Mouse (Mus musculus) layer of hippocampus, postnatal 36 days (tissue): Measurements from ENCODE around the gene Nsun2. TPM values are rescaled to one million over a fixed set of nuclear protein-coding genes. Genes with fewer than 3 reads are reported as not detected.
A peak's percentile ranks its signal among the peaks of the same experiment; 100 is the strongest.

ENCODE experiments used
- DNase-seq, 2 experiments: peaks; one replicate each; pipeline ENCODE4 v3.0.0; 2022
- total RNA-seq, 2 experiments: library from RNA; stranded (reverse); gene quantifications; 2 replicates each; pipeline ENCODE4 v1.2.3; 2021

Nsun2 gene
- total RNA-seq, result 10 to 100 TPM; 88.2 to 97.5 TPM

GRCm38 (mm10) chr13:69533405-69534333, at the start of gene Nsun2:
Nsun2 (plus strand) TSS chr13:69533746.
- peak; percentile 52 to 56 for DNase-seq

GRCm38 (mm10) chr13:69485326-69485725, 48.2 kb upstream of the Nsun2 start:
- no peak for DNase-seq

GRCm38 (mm10) chr13:69485833-69486232, 47.7 kb upstream of the Nsun2 start:
- no peak for DNase-seq

GRCm38 (mm10) chr13:69487108-69487507, 46.4 kb upstream of the Nsun2 start:
- DNase-seq, result no peak

- DNase-seq, result no peak
These were observed 45.8 kb upstream of the Nsun2 start for GRCm38 (mm10) chr13:69487611-69488275.

GRCm38 (mm10) chr13:69488565-69489255, 44.8 kb upstream of the Nsun2 start:
- DNase-seq, result no peak

GRCm38 (mm10) chr13:69489777-69490176, 43.8 kb upstream of the Nsun2 start:
- no peak for DNase-seq

GRCm38 (mm10) chr13:69492876-69493463, 40.6 kb upstream of the Nsun2 start:
- no peak for DNase-seq

- DNase-seq, result no peak
These were observed 35.3 kb upstream of the Nsun2 start for GRCm38 (mm10) chr13:69498276-69498675.

- no peak for DNase-seq
These were observed 31.3 kb upstream of the Nsun2 start for GRCm38 (mm10) chr13:69502157-69502750.

- DNase-seq, result no peak
These were observed 30.7 kb upstream of the Nsun2 start for GRCm38 (mm10) chr13:69502863-69503262.

- no peak for DNase-seq
These were observed 27.0 kb upstream of the Nsun2 start for GRCm38 (mm10) chr13:69506341-69507086.

- DNase-seq, result no peak
These were observed 25.9 kb upstream of the Nsun2 start for GRCm38 (mm10) chr13:69507666-69508065.

- no peak for DNase-seq
These were observed 23.9 kb upstream of the Nsun2 start for GRCm38 (mm10) chr13:69509391-69510244.

- no peak for DNase-seq
These were observed 18.5 kb upstream of the Nsun2 start for GRCm38 (mm10) chr13:69515091-69515490.

- DNase-seq, result no peak
These were observed 16.1 kb upstream of the Nsun2 start for GRCm38 (mm10) chr13:69517445-69517844.

- DNase-seq, result no peak
These were observed 14.4 kb upstream of the Nsun2 start for GRCm38 (mm10) chr13:69519137-69519536.

GRCm38 (mm10) chr13:69522161-69522791, 11.3 kb upstream of the Nsun2 start:
- DNase-seq, result no peak

- DNase-seq, result no peak
These were observed 9.9 kb upstream of the Nsun2 start for GRCm38 (mm10) chr13:69523444-69524157.
